Mouse (Mus musculus): ENCODE data around the gene BC005537. TPM values are rescaled to one million over a fixed set of nuclear protein-coding genes. Genes with fewer than 3 reads are reported as not detected.
"Not testable (repeated sequence)": the region's sequence is repeated elsewhere in the genome, so short reads cannot be mapped to it uniquely, and the experiment has no call there.

The BC005537 gene
- 16.4 and 17.3 TPM in 2 replicates for polyA plus RNA-seq (2016; fragmentation: Nextera tagmentation; extraction: Ambion mirVana)

DNA sequence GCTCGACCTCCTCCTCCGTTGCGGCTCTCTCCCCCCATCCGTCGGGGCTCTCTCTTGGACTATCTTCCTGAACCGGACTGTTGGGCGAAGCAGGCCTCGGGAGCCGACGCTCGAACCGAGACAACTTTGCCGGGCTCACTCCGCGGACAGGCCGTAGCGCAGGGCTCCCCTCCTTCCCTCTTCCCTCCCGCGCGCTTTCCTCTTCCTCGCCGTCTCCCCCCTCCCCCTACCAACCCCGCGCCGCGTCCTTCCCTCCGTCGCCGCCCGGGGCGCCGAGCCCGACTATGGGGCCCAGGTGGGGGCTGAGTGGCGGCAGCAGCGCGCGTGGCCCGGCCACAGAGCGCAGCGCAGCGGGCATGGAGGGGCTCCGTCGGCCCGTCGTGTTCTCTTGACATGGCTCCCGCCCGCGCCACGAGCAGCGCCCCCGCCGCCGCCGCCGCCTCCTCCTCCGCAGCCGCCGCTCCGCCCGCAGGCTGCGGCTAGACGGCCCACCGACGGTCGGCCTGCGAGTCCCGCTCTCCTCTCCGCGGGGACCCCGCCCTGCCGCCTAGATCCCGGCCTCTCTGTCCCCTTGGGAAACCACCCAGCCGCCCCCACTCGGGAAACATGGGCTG, at the start of gene BC005537:
Gene BC005537, plus strand, starts transcription at position 350 of the 614 bp plus-strand sequence.
- peaks cover 13% of the 10 kb centered on the region for H3K4me1 ChIP-seq
- H3K9ac ChIP-seq: peak within 1 kb of the TSS; percentile 92
- no peaks in the 10 kb centered on the region for H3K9me3 ChIP-seq
- peak within 1 kb of the TSS; percentile 94 for H3K4me3 ChIP-seq
- peaks cover 3% of the 10 kb centered on the region; the same call in 1 of the 2 replicates for H3K36me3 ChIP-seq
- under 1% methylated on average over 66 of the region's 74 CpGs for WGBS
- H3K4me2 ChIP-seq (replicated peaks): peak within 1 kb of the TSS; percentile 89
- H3K27ac ChIP-seq: peak within 1 kb of the TSS; percentile 99
- no peaks in the 10 kb centered on the region for H3K27me3 ChIP-seq
- ATAC-seq (ENCODE audit: insufficient number of reproducible peaks, insufficient read depth, low FRiP score, low TSS enrichment): peak; percentile 58

DNA sequence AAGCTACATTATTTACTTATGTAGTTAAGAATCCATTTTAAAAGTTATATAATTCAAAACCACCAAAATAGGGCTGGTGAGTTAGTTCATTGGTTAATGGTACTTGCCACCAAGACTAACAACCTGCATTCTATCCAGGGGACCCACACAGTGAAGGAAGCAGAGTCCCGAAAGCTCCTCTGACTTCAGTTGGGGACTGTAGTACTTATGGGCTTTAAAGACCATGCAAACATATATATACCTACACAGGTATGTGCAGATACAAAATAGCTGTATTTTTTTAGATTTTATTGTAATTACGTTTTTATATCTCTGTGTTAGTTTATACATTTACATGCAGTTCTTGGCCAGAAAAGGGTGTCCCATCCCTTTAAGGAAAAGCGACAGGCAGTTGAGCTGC, 44.7 kb upstream of the BC005537 start:
- Histone ChIP-seq H3K4me1 (peaks cover 9% of the 10 kb centered on the region), H3K4me2 (replicated peaks) (no peak overlapping the region), H3K27me3 (no peaks in the 10 kb centered on the region), H3K9me3 (no peaks in the 10 kb centered on the region), H3K4me3 (no peak overlapping the region), H3K27ac (no peak overlapping the region), H3K9ac (no peak overlapping the region), H3K36me3 (peaks cover 38% of the 10 kb centered on the region)
- no peak for ATAC-seq (ENCODE audit: insufficient number of reproducible peaks, insufficient read depth, low FRiP score, low TSS enrichment)
- WGBS: 96% methylated on average over 3 of the region's 3 CpGs

DNA sequence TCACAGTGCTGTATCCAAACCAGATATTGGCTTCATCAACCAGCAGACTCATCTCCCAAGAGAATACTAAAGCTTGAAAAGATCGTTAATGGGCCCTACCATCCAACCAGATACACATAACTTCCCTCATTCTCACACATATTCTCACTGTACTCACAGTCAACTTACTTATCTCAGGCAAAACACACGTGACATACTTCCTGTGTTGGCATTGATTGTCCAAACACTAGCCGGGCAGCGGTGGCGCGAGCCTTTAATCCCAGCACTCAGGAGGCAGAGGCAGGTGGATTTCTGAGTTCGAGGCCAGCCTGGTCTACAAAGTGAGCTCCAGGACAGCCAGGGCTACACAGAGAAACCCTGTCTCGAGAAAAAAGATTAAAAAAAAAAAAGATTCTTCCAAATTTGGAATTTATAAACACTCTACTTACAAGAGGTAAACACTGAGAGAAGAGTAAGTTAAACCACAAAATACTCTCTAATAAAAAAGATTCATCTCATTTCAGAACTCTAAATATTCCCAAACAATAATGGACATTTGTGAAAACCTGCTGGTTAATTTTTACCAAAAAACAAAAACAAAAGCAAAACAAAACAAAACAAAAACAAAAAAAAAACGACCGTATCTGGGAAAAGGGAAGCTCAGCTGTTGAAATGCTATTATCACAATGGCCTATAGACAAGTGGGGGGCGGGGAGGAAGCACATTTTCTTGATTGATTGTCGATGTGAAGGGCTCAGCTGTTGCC, 43.5 kb upstream of the BC005537 start:
- Histone ChIP-seq H3K4me3 (no peak overlapping the region), H3K9ac (no peak overlapping the region), H3K9me3 (no peaks in the 10 kb centered on the region), H3K27ac (no peak overlapping the region), H3K4me1 (peaks cover 9% of the 10 kb centered on the region), H3K4me2 (replicated peaks) (no peak overlapping the region), H3K27me3 (no peaks in the 10 kb centered on the region), H3K36me3 (peaks cover 32% of the 10 kb centered on the region)
- no peak for ATAC-seq (ENCODE audit: insufficient number of reproducible peaks, insufficient read depth, low FRiP score, low TSS enrichment)
- WGBS: 85% methylated on average over 12 of the region's 12 CpGs

DNA sequence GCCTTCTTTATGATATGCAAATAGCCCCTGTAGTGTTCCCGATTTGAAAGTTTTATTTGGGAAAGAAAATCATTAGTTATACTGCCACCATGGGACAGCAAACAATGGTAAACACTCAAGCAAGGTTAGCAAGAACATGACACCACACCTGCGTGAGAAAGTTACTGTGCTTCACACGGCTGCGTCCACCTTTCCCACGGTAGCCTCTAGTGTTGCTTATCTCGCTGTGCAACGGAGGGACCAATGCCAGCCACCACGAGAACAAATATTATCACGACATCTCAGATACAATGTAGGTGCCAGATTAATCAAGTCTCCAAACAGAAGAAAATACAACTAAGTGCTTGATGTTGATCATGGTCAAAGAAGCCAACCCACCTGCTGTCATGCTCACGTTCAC, 42.0 kb upstream of the BC005537 start:
- Histone ChIP-seq H3K9ac (no peak overlapping the region), H3K36me3 (peaks cover 24% of the 10 kb centered on the region), H3K9me3 (no peaks in the 10 kb centered on the region), H3K4me3 (no peak overlapping the region), H3K4me2 (replicated peaks) (no peak overlapping the region), H3K4me1 (peaks cover 9% of the 10 kb centered on the region), H3K27me3 (no peaks in the 10 kb centered on the region), H3K27ac (no peak overlapping the region)
- ATAC-seq (ENCODE audit: insufficient number of reproducible peaks, insufficient read depth, low FRiP score, low TSS enrichment): no peak
- WGBS: 93% methylated on average over 10 of the region's 10 CpGs

DNA sequence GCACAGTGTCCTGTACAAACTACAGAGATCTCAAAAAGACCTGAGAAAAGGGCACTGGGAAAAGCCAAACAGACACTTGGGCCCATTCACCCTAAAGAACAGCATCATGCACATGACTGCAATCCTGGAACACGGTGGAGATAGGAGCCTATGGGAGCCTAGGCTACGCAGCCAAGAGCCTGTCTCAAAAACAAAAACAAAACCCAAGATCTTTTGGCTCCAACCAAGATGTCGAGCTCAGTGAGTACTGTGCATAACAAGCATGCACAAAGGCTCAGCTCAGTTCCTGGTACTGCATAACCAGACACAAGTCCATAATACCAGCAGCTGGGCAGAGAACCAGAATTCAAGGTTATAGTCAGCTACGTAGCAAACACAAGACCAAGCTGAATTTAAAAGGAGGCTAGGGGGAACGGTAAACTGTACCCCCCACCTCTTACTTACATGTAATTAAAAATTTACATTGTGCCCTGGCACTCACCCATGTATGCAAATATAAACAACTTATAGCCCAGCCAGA, 41.0 kb upstream of the BC005537 start:
- peak overlapping the region; percentile 59 for H3K4me2 ChIP-seq (replicated peaks)
- peak overlapping the region; percentile 74; the same call in 1 of the 2 replicates for H3K9ac ChIP-seq
- no peak overlapping the region for H3K27ac ChIP-seq
- H3K4me3 ChIP-seq: peak overlapping the region; percentile 78
- H3K4me1 ChIP-seq: peaks cover 9% of the 10 kb centered on the region
- WGBS: 69% methylated on average over 5 of the region's 5 CpGs
- no peaks in the 10 kb centered on the region for H3K9me3 ChIP-seq
- peaks cover 17% of the 10 kb centered on the region for H3K36me3 ChIP-seq
- H3K27me3 ChIP-seq: no peaks in the 10 kb centered on the region
- ATAC-seq (ENCODE audit: insufficient number of reproducible peaks, insufficient read depth, low FRiP score, low TSS enrichment): no peak

DNA sequence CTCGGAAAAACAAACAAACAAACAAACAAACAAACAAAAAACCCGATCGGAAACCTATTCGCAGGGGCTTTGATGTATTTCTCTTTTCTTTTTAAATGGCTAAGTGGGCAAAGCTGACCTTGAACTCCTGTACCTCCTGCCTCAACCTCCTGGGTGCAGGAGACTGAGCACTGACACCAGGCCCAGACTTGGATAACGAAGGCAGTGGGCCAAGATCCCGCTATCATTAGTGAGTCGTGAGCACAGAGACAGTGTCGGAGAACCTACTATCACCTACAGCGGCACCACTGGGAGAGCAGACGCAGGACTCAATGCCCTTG, 40.4 kb upstream of the BC005537 start:
- Histone ChIP-seq H3K36me3 (peaks cover 11% of the 10 kb centered on the region; the same call in 1 of the 2 replicates), H3K9ac (peak overlapping the region; percentile 74), H3K9me3 (no peaks in the 10 kb centered on the region), H3K4me3 (peak overlapping the region; percentile 78), H3K4me1 (peaks cover 9% of the 10 kb centered on the region), H3K4me2 (replicated peaks) (peak overlapping the region; percentile 59), H3K27me3 (no peaks in the 10 kb centered on the region), H3K27ac (peak overlapping the region; percentile 63)
- WGBS: 6% methylated on average over 10 of the region's 10 CpGs
- ATAC-seq (ENCODE audit: insufficient number of reproducible peaks, insufficient read depth, low FRiP score, low TSS enrichment): no peak

DNA sequence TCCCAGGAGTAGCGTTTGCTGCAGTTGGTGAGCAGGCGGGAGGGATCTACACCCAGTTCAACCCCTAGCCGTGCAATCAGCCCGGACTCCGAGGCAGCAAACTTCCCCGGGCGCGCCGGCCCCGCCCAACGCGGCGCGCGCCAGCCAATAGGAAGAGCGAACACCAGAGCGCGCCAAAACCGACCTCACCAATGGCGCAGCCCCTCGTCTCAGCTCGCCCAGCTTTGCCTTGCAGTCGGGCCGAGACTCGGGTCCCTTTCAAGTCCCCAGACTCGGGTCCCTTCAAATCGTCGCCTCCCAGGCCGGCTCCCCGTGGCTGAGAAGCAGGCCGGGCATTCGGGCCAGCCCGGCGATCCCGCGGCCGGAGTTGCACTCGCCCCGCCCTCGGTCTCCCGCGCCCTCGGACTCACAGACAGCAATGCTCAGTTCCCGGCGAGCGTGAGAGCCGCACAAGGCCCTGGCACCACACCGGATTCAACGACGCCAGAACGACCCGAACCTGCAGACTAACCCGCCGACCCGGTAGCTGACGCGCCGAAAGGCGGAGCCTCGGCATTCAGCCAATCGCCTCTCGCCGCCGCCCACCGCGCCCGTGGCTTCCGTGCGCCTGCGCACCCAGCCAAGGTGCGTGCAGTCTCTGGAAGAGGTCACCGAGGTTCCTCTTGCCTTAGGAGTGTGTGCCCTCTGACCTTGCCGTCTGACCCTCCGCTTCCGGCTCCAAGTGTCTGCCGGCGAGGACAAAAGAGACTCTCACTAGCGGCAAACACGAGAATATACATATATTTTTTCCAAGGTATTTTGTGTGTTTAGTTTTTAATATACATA, 39.8 kb upstream of the BC005537 start, which contains the start of gene Gmnn:
Gene Gmnn, minus strand, starts transcription at position 521 of the 825 bp plus-strand sequence.
- Histone ChIP-seq H3K4me2 (replicated peaks) (peak within 1 kb of the TSS; percentile 59), H3K9me3 (no peaks in the 10 kb centered on the region), H3K27me3 (no peaks in the 10 kb centered on the region), H3K4me3 (peak within 1 kb of the TSS; percentile 78), H3K4me1 (peaks cover 9% of the 10 kb centered on the region), H3K9ac (peak within 1 kb of the TSS; percentile 74), H3K36me3 (peaks cover 11% of the 10 kb centered on the region; the same call in 1 of the 2 replicates), H3K27ac (peak within 1 kb of the TSS; percentile 92)
- ATAC-seq (ENCODE audit: insufficient number of reproducible peaks, insufficient read depth, low FRiP score, low TSS enrichment): peak; percentile 95
- WGBS: under 1% methylated on average over 79 of the region's 79 CpGs

DNA sequence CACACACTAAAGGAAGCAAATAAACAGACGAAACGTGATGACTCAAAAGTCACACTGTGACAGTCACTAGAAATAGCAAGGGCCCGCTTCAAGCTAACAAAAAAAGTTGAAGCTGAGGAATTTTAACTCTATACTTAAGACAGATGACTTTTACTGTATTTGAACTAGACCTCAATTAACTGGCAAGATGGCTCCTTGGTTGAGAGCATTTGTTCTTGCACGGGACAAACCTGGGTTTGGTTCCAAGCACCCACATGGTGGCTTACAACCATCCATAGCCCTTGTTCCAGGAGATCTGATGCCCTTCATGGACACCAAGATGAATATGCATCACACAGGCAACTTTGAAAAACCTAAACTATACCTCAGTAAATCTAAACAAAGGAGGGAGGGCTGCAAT, 39.2 kb upstream of the BC005537 start:
- H3K27me3 ChIP-seq: no peaks in the 10 kb centered on the region
- H3K36me3 ChIP-seq: peaks cover 9% of the 10 kb centered on the region; the same call in 1 of the 2 replicates
- H3K4me3 ChIP-seq: peak overlapping the region; percentile 78
- WGBS: 27% methylated on average over 4 of the region's 4 CpGs
- no peak for ATAC-seq (ENCODE audit: insufficient number of reproducible peaks, insufficient read depth, low FRiP score, low TSS enrichment)
- H3K27ac ChIP-seq: no peak overlapping the region
- H3K9me3 ChIP-seq: no peaks in the 10 kb centered on the region
- peak overlapping the region; percentile 59 for H3K4me2 ChIP-seq (replicated peaks)
- H3K4me1 ChIP-seq: peaks cover 9% of the 10 kb centered on the region
- H3K9ac ChIP-seq: peak overlapping the region; percentile 74; the same call in 1 of the 2 replicates

DNA sequence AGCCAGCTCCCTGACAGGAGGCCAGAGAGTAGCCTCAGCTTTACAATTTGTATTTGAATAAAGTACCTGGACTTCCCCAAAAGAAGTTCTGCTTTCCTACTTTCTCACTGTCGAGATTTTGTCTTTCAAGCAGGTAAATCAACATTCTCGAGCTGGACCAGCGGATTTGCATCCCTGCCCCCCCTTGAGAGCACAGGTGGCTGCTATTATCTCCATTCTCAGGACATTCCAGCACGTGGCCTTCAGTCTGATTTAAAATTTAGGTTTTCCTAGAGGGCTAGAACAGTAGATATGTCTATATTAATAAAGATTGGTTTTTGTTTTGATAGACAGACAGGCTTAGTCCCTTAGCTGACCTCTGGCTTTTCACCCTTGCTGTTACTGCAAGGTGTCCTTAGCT, 33.6 kb upstream of the BC005537 start:
- H3K4me3 ChIP-seq: not testable (repeated sequence)

DNA sequence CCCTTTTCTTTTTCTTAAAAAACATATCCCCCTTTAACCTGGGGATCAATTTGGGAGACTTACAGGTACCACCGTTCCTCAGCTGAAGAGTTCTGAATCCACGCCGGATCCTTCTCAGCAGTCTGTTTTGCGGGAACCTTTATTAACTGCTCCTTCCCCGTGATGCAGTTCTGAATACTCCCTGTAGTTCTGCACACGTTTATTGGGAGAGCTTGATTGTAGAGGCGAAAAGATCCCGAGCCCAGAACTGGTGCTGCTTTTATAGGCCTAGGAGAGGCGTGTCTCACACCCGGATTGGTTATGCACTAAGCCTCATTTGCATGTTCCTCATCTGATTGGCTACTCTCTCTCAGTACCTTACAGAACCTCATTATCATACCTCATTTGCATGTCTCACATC, 30.0 kb upstream of the BC005537 start:
- not testable (repeated sequence) for H3K4me2 ChIP-seq (replicated peaks); H3K4me3 ChIP-seq; ATAC-seq (ENCODE audit: insufficient number of reproducible peaks, insufficient read depth, low FRiP score, low TSS enrichment); H3K27ac ChIP-seq; H3K9me3 ChIP-seq; H3K36me3 ChIP-seq; H3K4me1 ChIP-seq; H3K9ac ChIP-seq; H3K27me3 ChIP-seq
- WGBS: 93% methylated on average over 10 of the region's 10 CpGs

More for the DNA sequence above, 33.6 kb upstream of the BC005537 start:
- not testable (repeated sequence) for H3K9ac ChIP-seq; H3K36me3 ChIP-seq; H3K27me3 ChIP-seq; ATAC-seq (ENCODE audit: insufficient number of reproducible peaks, insufficient read depth, low FRiP score, low TSS enrichment); H3K9me3 ChIP-seq; H3K4me2 ChIP-seq (replicated peaks); H3K4me1 ChIP-seq; H3K27ac ChIP-seq
- WGBS: 62% methylated on average over 4 of the region's 4 CpGs

DNA sequence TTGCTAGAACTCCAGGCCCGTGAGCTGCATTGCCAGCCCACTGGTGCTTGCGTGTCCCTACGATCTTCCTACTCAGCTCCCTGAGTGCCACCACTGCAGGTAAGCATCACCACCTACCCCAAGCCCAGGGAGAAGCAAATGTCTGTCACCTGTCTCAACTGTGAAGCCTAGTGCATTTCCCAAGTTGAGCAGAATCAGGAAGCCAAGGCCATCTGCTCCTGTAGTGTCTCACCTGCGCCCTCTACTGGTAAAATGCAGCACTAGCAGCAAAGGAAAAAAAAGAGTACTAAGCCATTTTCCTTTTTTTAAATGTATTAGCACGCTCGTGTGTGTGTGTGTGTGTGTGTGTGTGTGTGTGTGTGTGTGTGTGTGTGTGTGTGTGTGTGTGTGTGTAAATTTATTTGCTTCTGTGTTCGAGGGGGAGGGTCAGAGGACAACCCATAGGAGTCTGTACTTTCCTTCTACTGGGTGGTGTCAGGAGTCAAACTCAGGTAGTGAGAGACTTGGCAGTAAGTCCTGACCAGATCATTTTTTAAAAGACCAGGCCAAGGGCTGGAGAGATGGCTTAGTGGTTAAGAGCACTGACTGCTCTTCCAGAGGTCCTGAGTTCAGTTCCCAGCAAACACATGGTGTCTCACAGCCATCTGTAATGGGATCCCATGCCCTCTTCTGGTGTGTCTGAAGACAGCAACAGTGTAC, 25.2 kb upstream of the BC005537 start:
- Histone ChIP-seq H3K27me3 (no peaks in the 10 kb centered on the region), H3K9me3 (no peaks in the 10 kb centered on the region), H3K27ac (no peak overlapping the region), H3K4me3 (no peak overlapping the region), H3K4me1 (no peaks in the 10 kb centered on the region), H3K4me2 (replicated peaks) (no peak overlapping the region), H3K9ac (no peak overlapping the region), H3K36me3 (no peaks in the 10 kb centered on the region)
- 51% methylated on average over 7 of the region's 7 CpGs for WGBS
- no peak for ATAC-seq (ENCODE audit: insufficient number of reproducible peaks, insufficient read depth, low FRiP score, low TSS enrichment)
